Comparison of ENCODE assay signal across 8 mouse cellular contexts in genomic region chr19:3699508-3700438, GRCm38 (mm10). TPM values are rescaled to one million over a fixed set of nuclear protein-coding genes. Genes with fewer than 3 reads are reported as not detected.
DNase-seq lines count a peak whose midpoint lies in the region; ATAC-seq lines count a peak whose summit lies in the region.

No protein-coding gene starts in this region.

- H3K9me3 ChIP-seq in hindbrain, embryonic 15.5 days = no peaks in the 10 kb centered on the region

- peak; percentile 54; the same call in 1 of the 2 replicates for ATAC-seq in hindbrain, embryonic 15.5 days (ENCODE audit: low FRiP score, low read depth)

- no peak overlapping the region for H3K9ac ChIP-seq in hindbrain, embryonic 15.5 days

- H3K4me3 ChIP-seq in hindbrain, embryonic 15.5 days = no peak overlapping the region

- 36% methylated on average over 6 of the region's 6 CpGs for WGBS in hindbrain, embryonic 15.5 days

- no peaks in the 10 kb centered on the region for H3K36me3 ChIP-seq in hindbrain, embryonic 15.5 days

- H3K4me1 ChIP-seq in hindbrain, embryonic 15.5 days (replicated peaks) = no peaks in the 10 kb centered on the region

- H3K4me2 ChIP-seq in hindbrain, embryonic 15.5 days = no peak overlapping the region

- H3K27me3 ChIP-seq in hindbrain, embryonic 15.5 days = no peaks in the 10 kb centered on the region

- peak; percentile 65 for DNase-seq in MN1 (ENCODE audit: low spot score)
- peak; percentile 77 for DNase-seq in c-Kit-positive CD71-negative TER-119-negative erythroid progenitor cells, embryonic 14.5 days (ENCODE audit: low read depth)
- DNase-seq in frontal cortex, postnatal 14 days (ENCODE audit: low spot score in 2 of 2) = peak; percentile 58 to 74
- DNase-seq in layer of hippocampus, postnatal 25 days (ENCODE audit: extremely low spot score in 1 of 2, low spot score in 1 of 2) = peak; percentile 59 to 83
- DNase-seq in lung, postnatal 10 days = peak; percentile 92
- DNase-seq in right cerebral cortex, adult 18-20 months = peak; percentile 70
- peak; percentile 73 to 76 for DNase-seq in urinary bladder, postnatal 36 days (ENCODE audit: low spot score in 2 of 2)

- no peak overlapping the region for H3K27ac ChIP-seq in hindbrain, embryonic 15.5 days (replicated peaks)

RNA-seq across cellular contexts. Expression of gene 1810055G02Rik, which starts 8.3 kb away (rescaled TPM):
- 39.3 and 41.4 TPM in 2 replicates for polyA plus RNA-seq in hindbrain, embryonic 15.5 days (2015; fragmentation: Nextera tagmentation; extraction: Ambion mirVana)
- 10 to 100 TPM; 28.3 to 28.6 TPM for total RNA-seq in layer of hippocampus, postnatal 25 days (2021)

RNA-seq across cellular contexts. Expression of gene Lrp5, which starts 13.4 kb away (rescaled TPM):
- 1.4 TPM in 2 replicates for polyA plus RNA-seq in hindbrain, embryonic 15.5 days (2015; fragmentation: Nextera tagmentation; extraction: Ambion mirVana)
- 10 to 100 TPM; 10.3 to 10.9 TPM for total RNA-seq in layer of hippocampus, postnatal 25 days (2021)
